Mouse (Mus musculus) megakaryocyte, embryonic 14.5 days (primary cell): ENCODE results near the gene Igf2. TPM values are rescaled to one million over a fixed set of nuclear protein-coding genes. Genes with fewer than 3 reads are reported as not detected.

ENCODE experiments used
- H3K27me3 ChIP-seq: replicated peaks from 2 replicates; pipeline ENCODE3; 2012; ENCODE audit warnings: inconsistent platforms
- H3K36me3 ChIP-seq: replicated peaks from 2 replicates; pipeline ENCODE3; 2012; ENCODE audit warnings: low read length, inconsistent platforms, mixed read lengths
- H3K4me1 ChIP-seq: 2 replicates; pipeline ENCODE4 v1.6.1; 2012; ENCODE audit warnings: inconsistent platforms
- H3K4me3 ChIP-seq: replicated peaks from 2 replicates; pipeline ENCODE3; 2012; ENCODE audit warnings: moderate library complexity, mild to moderate bottlenecking, inconsistent platforms
- H3K9me3 ChIP-seq: 2 replicates; pipeline ENCODE4 v1.6.1; 2012; ENCODE audit warnings: inconsistent platforms
- FLI1 ChIP-seq: IDR thresholded peaks from 2 replicates; pipeline ENCODE4 v1.6.1; 2012; ENCODE audit warnings: low read length, inconsistent platforms, mixed read lengths
- GATA1 ChIP-seq: IDR thresholded peaks from 3 replicates; pipeline ENCODE4 v1.6.1; 2012; ENCODE audit warnings: mixed read lengths, low read length, inconsistent platforms, borderline replicate concordance
- polyA plus RNA-seq: library from polyadenylated mRNA; stranded (reverse); fragments of >175 nt; gene quantifications from 2 replicates; pipeline ENCODE4 v1.2.3, GENCODE M21; 2012; ENCODE audit warnings: low replicate concordance; ENCODE audit not compliant: insufficient read depth

Gene Igf2
- polyA plus RNA-seq, 1 experiment, result not detected

DNA sequence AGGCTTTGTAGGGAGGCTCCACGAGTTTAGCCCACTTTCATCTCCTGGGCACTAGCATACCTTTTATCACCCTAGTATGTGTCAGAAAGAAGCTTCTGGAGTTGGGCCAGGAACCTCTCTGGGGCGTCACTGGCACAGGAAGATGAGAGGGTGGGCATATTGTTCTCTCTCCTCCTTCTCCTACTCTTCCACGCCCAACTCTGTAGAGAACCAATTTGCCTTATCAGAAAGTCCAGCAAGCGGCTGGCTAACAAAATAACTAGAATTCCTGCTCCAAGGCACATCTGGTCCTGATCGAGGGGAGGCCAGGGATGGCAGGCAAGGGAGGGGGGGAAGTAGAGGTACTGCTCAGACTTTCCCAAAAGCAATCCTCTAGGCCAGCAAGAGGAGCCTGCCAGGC is 21.6 kb downstream of the Igf2 start:
- Histone ChIP-seq H3K27me3 (peaks cover 64% of the 10 kb centered on the region), H3K9me3 (peaks cover 11% of the 10 kb centered on the region), H3K4me3 (no peak overlapping the region), H3K36me3 (no peaks in the 10 kb centered on the region), H3K4me1 (no peaks in the 10 kb centered on the region)
- no peak for TF ChIP-seq FLI1
- no peak for TF ChIP-seq GATA1

DNA sequence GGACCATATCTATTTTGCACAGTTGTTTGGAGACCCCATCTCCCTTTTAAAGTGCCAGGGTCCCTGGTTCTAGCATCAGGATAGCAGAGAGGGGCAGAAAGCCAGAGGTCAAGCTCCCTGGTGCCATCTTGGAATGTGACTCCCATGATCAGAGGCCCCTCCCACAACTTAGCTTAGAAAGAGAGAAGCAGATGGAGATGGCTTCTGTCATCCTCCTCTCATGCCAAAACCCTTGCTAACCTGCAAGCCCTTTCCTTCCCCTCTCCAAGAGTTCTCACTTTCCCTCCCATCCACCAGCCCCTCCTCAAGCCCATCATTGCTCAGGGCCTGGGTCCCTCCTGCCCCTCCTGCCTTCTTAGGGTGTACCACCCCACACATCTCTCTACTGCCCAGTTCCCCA is 30.4 kb downstream of the Igf2 start:
- no peak overlapping the region for H3K4me3 ChIP-seq
- no peaks in the 10 kb centered on the region for H3K9me3 ChIP-seq
- H3K36me3 ChIP-seq, result no peaks in the 10 kb centered on the region
- TF ChIP-seq GATA1 (no peak), FLI1 (no peak)
- peaks cover 58% of the 10 kb centered on the region for H3K27me3 ChIP-seq
- H3K4me1 ChIP-seq, result no peaks in the 10 kb centered on the region

DNA sequence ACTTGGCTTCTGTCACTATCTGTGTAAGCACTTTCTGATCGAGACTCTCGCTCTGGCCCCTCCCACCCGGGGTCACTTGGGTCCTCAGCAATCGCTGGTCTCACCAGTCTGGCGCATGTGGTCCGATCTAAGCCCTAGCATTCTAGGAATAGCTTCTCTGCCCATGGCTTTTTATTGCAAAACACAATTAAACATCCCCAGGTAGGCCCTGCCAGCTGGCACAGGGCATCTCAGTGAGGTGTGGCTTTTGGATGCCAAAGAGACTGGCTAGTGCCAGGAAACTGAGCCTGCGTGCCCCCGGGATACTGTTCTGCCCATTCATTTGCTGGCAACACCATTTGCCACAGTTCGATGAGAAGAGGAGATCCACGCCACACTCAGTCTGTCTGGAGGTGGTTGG is 35.9 kb downstream of the Igf2 start:
- peaks cover 72% of the 10 kb centered on the region for H3K27me3 ChIP-seq
- H3K9me3 ChIP-seq, result no peaks in the 10 kb centered on the region
- no peak overlapping the region for H3K4me3 ChIP-seq
- H3K36me3 ChIP-seq, result no peaks in the 10 kb centered on the region
- H3K4me1 ChIP-seq, result no peaks in the 10 kb centered on the region
- TF ChIP-seq GATA1 (no peak), FLI1 (no peak)

DNA sequence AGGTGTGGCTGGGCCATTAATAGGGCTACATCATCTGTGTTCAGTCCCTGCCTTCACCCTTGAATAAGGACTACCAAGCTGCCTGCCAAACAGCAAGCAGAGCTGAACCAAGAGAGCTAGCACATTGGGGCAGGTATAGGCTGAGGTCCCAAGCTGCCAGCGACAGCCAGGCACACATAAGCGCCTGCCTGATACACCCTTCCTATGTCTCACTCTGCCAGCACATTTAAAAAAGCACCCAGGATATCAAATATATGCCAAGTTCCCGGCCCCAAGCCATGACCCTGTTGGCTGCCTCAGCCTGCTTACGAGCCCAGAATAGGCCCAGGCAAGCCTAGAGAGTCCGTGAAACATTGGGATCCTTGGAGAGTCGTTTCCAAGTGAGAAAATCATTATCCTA is 36.8 kb downstream of the Igf2 start:
- TF ChIP-seq FLI1, result no peak
- TF ChIP-seq GATA1, result no peak
- H3K4me1 ChIP-seq, result no peaks in the 10 kb centered on the region
- H3K4me3 ChIP-seq, result no peak overlapping the region

DNA sequence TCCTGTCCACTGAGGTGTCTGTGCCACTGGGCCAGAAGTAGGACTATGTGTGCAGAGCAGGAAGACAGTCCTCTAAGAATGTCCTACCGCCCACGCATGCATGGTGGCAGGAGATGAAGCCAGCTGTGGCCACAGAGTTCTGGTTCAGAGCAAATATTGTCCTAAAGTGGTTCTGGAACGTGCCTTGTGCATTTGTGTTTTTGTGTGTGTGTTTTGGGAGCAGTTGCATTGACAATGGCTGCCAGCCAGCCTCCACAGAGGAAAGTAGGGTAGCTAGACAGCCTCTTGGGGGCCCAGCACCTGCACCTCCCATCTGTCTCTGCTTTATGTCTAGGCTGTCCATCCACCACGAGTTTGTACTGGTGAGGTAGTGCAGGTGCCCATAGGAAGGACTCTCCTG is 44.4 kb downstream of the Igf2 start:
- no peak overlapping the region for H3K4me3 ChIP-seq
- H3K27me3 ChIP-seq, result peaks cover 67% of the 10 kb centered on the region
- no peaks in the 10 kb centered on the region for H3K9me3 ChIP-seq
- no peak for TF ChIP-seq GATA1
- H3K36me3 ChIP-seq, result no peaks in the 10 kb centered on the region
- H3K4me1 ChIP-seq, result no peaks in the 10 kb centered on the region

More for the DNA sequence above, 36.8 kb downstream of the Igf2 start:
- Histone ChIP-seq H3K27me3 (peaks cover 73% of the 10 kb centered on the region), H3K9me3 (no peaks in the 10 kb centered on the region), H3K36me3 (no peaks in the 10 kb centered on the region)

DNA sequence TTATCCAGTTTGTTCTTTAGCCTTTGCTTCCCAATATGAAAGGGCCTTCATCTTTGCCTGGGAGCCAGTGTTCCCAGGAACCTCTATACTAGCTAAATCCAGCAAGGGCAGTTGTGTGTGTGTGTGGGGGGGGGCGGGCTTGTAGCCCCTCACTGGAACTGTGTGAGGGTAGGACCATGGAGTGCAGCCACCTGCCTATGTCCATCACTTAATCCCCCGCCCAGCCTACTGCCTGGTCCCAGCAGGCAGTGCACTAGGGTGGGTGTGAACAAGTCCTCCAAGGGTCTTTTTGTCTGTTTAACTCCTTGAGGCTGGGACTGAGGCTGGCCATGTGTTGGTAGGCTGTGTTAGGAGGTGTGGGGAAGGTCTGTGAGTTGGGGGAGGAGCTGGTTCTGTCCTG is 53.5 kb downstream of the Igf2 start:
- peaks cover 7% of the 10 kb centered on the region for H3K4me1 ChIP-seq
- peaks cover 69% of the 10 kb centered on the region for H3K27me3 ChIP-seq
- H3K9me3 ChIP-seq, result peaks cover 7% of the 10 kb centered on the region
- no peak overlapping the region for H3K4me3 ChIP-seq
- TF ChIP-seq GATA1 (no peak), FLI1 (no peak)
- H3K36me3 ChIP-seq, result no peaks in the 10 kb centered on the region

DNA sequence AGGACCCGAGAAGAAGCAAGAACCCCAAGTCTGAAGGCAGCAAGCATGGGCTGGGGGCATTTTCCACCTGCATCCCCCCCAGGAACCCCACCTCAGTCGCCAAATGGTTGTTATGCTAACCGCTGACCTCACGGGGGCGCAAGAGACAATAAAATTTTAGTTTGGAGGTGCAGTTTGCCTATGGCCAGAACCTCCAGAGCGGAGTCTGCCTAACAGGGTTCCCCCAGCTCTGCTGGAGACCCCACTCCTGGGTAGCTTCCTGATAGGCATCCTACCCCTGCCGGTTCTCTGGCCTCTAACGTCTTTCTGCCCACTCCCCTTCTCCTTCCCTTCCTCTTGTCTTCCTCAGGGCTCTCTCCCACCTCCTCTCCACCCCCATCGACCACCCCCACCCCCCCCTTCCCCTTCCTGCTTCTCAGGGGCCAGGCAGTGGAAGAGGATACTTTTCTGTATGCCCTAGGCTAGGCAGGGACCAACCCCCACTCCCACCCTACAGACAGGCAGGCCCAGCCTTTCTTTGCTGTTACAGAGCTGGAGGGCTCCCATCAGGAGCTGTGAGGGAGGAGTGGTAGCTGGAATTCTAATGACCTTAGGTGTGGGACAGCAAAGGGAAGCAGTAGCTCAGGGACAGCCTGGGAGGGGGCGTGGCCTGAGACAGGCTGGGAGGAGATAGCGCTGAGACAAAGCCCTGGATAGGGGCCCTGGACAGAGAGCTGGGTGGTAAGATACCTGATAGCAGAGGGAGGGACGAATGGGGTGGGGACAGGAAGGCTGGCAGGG is 55.8 kb downstream of the Igf2 start:
- Histone ChIP-seq H3K27me3 (peaks cover 73% of the 10 kb centered on the region), H3K9me3 (peaks cover 7% of the 10 kb centered on the region), H3K36me3 (no peaks in the 10 kb centered on the region), H3K4me1 (peaks cover 10% of the 10 kb centered on the region), H3K4me3 (no peak overlapping the region)
- TF ChIP-seq GATA1, result no peak
- TF ChIP-seq FLI1, result no peak

DNA sequence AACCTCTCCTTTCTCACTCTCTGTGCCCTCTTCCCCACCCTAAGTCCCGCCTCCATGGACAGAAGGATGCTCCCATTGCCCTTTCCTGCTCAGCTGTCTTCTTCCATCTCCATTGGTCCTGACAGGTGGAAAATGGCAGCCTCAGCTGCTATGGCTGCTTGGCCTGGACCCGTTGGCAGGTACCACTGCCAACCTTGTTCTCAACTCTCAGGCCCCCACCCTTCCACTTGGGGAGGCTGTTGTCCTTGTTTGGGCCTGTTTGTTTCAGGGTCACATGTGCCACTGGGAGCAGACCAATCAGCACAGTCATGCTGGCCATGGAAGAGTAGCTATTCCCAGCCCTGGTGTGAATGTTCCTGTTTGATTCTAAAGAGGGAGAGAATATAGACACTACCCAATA is 65.7 kb downstream of the Igf2 start:
- H3K4me3 ChIP-seq, result no peak overlapping the region
- H3K9me3 ChIP-seq, result no peaks in the 10 kb centered on the region
- 0 out of 2 replicates have a peak, but pooled peaks cover 2% of the 10 kb centered on the region for H3K4me1 ChIP-seq
- H3K36me3 ChIP-seq, result no peaks in the 10 kb centered on the region
- TF ChIP-seq GATA1, result no peak
- H3K27me3 ChIP-seq, result peaks cover 68% of the 10 kb centered on the region

Other genes starting within 250 kb of the Igf2 start
- gene Syt8, start 232.0 kb downstream of the Igf2 start, polyA plus RNA-seq, result 3.4 TPM in 1 of 2 replicates, not detected in the other
- gene Tnni2, start 225.0 kb downstream of the Igf2 start, polyA plus RNA-seq, result 3.4 TPM in 1 of 2 replicates, not detected in the other
- 10.1 and 33.2 TPM in 2 replicates for gene Lsp1, start 206.0 kb downstream of the Igf2 start, polyA plus RNA-seq
- 16.2 TPM in 1 of 2 replicates, not detected in the other for gene Tnnt3, start 168.0 kb downstream of the Igf2 start, polyA plus RNA-seq
- gene Mrpl23, start 134.1 kb downstream of the Igf2 start, polyA plus RNA-seq, result 10.5 TPM in 2 replicates
- gene Gm49394, start 3.1 kb upstream of the Igf2 start, polyA plus RNA-seq, result not detected in 2 replicates
- gene Ins2, start 76.6 kb upstream of the Igf2 start, polyA plus RNA-seq, result not detected in 2 replicates